ENCODE assay signal across 1 mouse cellular context in the genomic region with DNA sequence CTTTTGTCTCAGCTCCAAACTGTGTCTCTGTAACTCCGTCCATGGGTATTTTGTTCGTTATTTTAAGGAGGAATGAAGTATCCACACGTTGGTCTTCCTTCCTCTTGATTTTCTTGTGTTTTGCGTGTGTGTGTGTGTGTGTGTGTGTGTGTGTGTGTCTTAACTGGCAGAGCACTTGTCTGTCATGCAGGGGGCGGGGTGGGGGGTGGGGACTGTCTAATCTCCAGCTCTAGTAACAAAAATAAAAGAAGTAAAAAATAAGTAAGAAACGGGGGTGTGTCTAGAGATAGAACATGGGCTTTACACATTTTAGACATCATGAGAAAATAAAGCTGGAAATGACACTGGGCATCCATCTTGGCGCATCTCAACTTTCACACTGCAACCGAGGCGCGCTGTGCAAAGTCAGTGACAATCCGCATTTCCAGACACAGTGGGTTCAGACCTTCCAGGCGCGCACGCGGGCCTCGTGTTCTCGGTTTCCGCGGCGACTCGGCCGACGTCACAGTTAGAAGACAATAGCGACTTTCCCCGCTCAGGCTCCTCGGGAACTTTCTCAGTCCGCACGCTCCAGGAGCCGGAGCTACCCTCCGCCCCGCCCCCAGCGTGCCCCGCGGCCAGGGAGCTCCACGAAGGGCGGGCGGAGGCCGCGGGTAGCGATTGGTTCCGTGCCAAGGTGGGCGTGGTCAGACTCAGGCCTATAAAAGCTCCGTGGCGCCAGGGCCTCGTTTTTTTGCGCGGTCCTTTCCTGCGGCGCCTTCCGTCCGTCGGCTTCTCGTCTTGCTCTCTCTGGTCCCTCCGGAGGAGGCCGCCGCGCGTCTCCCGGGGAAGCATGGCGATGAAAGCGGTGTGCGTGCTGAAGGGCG.
TF ChIP-seq lines count a peak whose summit lies in the region.

A gene (plus strand): TSS at position 729 of the 866 bp plus-strand sequence.

TF ChIP-seq in CH12.LX, 34 proteins besides CTCF, POLR2A, EP300 and RAD21 (continued from another document):
- TF ChIP-seq SIN3A (IDR thresholded peaks at IDR 0.05; ENCODE audit: low read length) (peak; percentile 80; the same call in 1 of the 2 replicates), IRF4 (IDR thresholded peaks at IDR 0.05; ENCODE audit: low read depth, low read length) (peak; percentile 56; the same call in 1 of the 2 replicates), ZMIZ1 (IDR thresholded peaks at IDR 0.05; ENCODE audit: low read depth, low read length) (peak; percentile 98), KAT2A (IDR thresholded peaks at IDR 0.05; ENCODE audit: insufficient replicate concordance, low read length) (0 out of 2 replicates have a peak, but pooled peaks have one; percentile 62), UBTF (IDR thresholded peaks at IDR 0.05; ENCODE audit: low read depth, low read length) (peak; percentile 90), MAFK (IDR thresholded peaks at IDR 0.05; ENCODE audit: insufficient replicate concordance, low read length) (no peak), MAX (IDR thresholded peaks at IDR 0.05; ENCODE audit: low read length) (peak; percentile 74), ETS1 (conservative IDR thresholded peaks at IDR 0.05; ENCODE audit: low read depth, low read length) (peak; percentile 17; the same call in 1 of the 2 replicates), SMC3 (IDR thresholded peaks at IDR 0.05; ENCODE audit: low read depth, low read length) (no peak), RCOR1 (conservative IDR thresholded peaks at IDR 0.05; ENCODE audit: low read depth, low read length) (no peak), NRF1 (IDR thresholded peaks at IDR 0.05; ENCODE audit: low read depth, low read length) (peak; percentile 51), TBP (conservative IDR thresholded peaks at IDR 0.05; ENCODE audit: low read depth, low read length) (peak; percentile 98), PAX5 (IDR thresholded peaks at IDR 0.05; ENCODE audit: low read length) (no peak), MEF2A (IDR thresholded peaks at IDR 0.05; ENCODE audit: borderline replicate concordance, low read depth, low read length) (peak; percentile 70), CHD1 (IDR thresholded peaks at IDR 0.05; ENCODE audit: low read depth, low read length) (no peak), CHD2 (IDR thresholded peaks at IDR 0.05; ENCODE audit: low read length) (peak; percentile 61; the same call in 1 of the 2 replicates), USF1 (IDR thresholded peaks at IDR 0.05; ENCODE audit: low read depth, low read length) (no peak), MYC (IDR thresholded peaks at IDR 0.05; ENCODE audit: low read depth, low read length) (peak; percentile 86; the same call in 1 of the 2 replicates), E2F4 (IDR thresholded peaks at IDR 0.05; ENCODE audit: insufficient replicate concordance, low read depth, low read length) (no peak), ZNF384 (IDR thresholded peaks at IDR 0.05; ENCODE audit: low read depth, low read length) (peak; percentile 94), MAZ (IDR thresholded peaks at IDR 0.05; ENCODE audit: low read depth, low read length) (0 out of 2 replicates have a peak, but pooled peaks have one; percentile 34), TCF12 (IDR thresholded peaks at IDR 0.05; ENCODE audit: low read depth, low read length) (peak; percentile 92), POLR2AphosphoS2 (IDR thresholded peaks at IDR 0.05; ENCODE audit: low read depth, low read length) (peak; percentile 97), BHLHE40 (IDR thresholded peaks at IDR 0.05; ENCODE audit: low read depth, low read length) (peak; percentile 78; the same call in 1 of the 2 replicates), JUN (IDR thresholded peaks at IDR 0.05; ENCODE audit: insufficient read depth, low read depth, low read length) (no peak), HCFC1 (IDR thresholded peaks at IDR 0.05; ENCODE audit: low read depth, low read length) (peak; percentile 63)
